Mouse (Mus musculus): ENCODE measurements around the gene Gtf2ird2. TPM values are rescaled to one million over a fixed set of nuclear protein-coding genes. Genes with fewer than 3 reads are reported as not detected.

The Gtf2ird2 gene
- total and polyA plus RNA-seq, 3 experiments = 3.6 to 4.6 TPM; not detected in 1

GRCm38 (mm10) chr5:134232568-134232967, 48.7 kb downstream of the Gtf2ird2 start:
- H3K79me2 ChIP-seq (ENCODE audit: control insufficient read depth, insufficient read depth, low read length, poor library complexity) = no peaks in the 10 kb centered on the region; the same call in 1 of the 2 replicates
- H3K27me3 ChIP-seq (ENCODE audit: control insufficient read depth in 1 of 2, insufficient read depth in 2 of 2, low read length in 2 of 2) = no peaks in the 10 kb centered on the region
- peak; percentile 56 for DNase-seq (ENCODE audit: low read depth, low spot score)
- H3K36me3 ChIP-seq (ENCODE audit: control insufficient read depth in 1 of 2, insufficient read depth in 2 of 2, low read length in 2 of 2) = peaks cover 0 to 2% of the 10 kb centered on the region in 2 experiments; a peak in 1 of 4 replicates
- no peak for TF ChIP-seq CHD2 (IDR thresholded peaks at IDR 0.05; ENCODE audit: low read length)
- no peak for TF ChIP-seq ZC3H11A (IDR thresholded peaks at IDR 0.05; ENCODE audit: low read depth, low read length)
- no peak for TF ChIP-seq UBTF (IDR thresholded peaks at IDR 0.05; ENCODE audit: borderline replicate concordance, insufficient read depth, low read depth, low read length)
- TF ChIP-seq CTCF (IDR thresholded peaks at IDR 0.05 in 2 of 3, conservative IDR thresholded peaks at IDR 0.05 in 1 of 3; ENCODE audit: control insufficient read depth in 1 of 3, insufficient read depth in 1 of 3, low read depth in 2 of 3, low read length in 3 of 3, poor library complexity in 1 of 3, severe bottlenecking in 1 of 3) = no peak
- TF ChIP-seq MYC (IDR thresholded peaks at IDR 0.05; ENCODE audit: low read depth, low read length) = no peak
- TF ChIP-seq NRF1 (IDR thresholded peaks at IDR 0.05; ENCODE audit: insufficient read depth, low read depth, low read length, poor library complexity, severe bottlenecking) = no peak
- no peak for TF ChIP-seq MYB (IDR thresholded peaks at IDR 0.05; ENCODE audit: low read depth, low read length)
- TF ChIP-seq MEF2A (IDR thresholded peaks at IDR 0.05; ENCODE audit: extremely low read depth, insufficient replicate concordance, low read depth, low read length, poor library complexity, severe bottlenecking) = no peak
- no peak for TF ChIP-seq E2F4 (IDR thresholded peaks at IDR 0.05; ENCODE audit: borderline replicate concordance, low read depth, low read length)
- TF ChIP-seq USF1 (IDR thresholded peaks at IDR 0.05; ENCODE audit: low read depth, low read length) = no peak
- no peak; the same call in 1 of the 2 replicates for TF ChIP-seq MAZ (IDR thresholded peaks at IDR 0.05; ENCODE audit: low read depth, low read length)
- no peak for TF ChIP-seq ELF1 (IDR thresholded peaks at IDR 0.05; ENCODE audit: low read depth, low read length)
- no peak for TF ChIP-seq GATA1 (IDR thresholded peaks at IDR 0.05; ENCODE audit: low read depth, low read length)
- TF ChIP-seq ZMIZ1 (IDR thresholded peaks at IDR 0.05; ENCODE audit: low read depth, low read length) = no peak
- no peak for TF ChIP-seq ZNF384 (IDR thresholded peaks at IDR 0.05; ENCODE audit: low read depth, low read length)
- H3K9ac ChIP-seq (ENCODE audit: control insufficient read depth, low read depth, low read length, poor library complexity, severe bottlenecking) = peak overlapping the region; percentile 60
- peak overlapping the region; percentile 51 for H3K27ac ChIP-seq (ENCODE audit: control insufficient read depth, low read depth, low read length)
- peaks cover 2 to 19% of the 10 kb centered on the region in 2 experiments; a peak in 2 of 4 replicates for H3K4me1 ChIP-seq (ENCODE audit: control insufficient read depth in 1 of 2, insufficient read depth in 2 of 2, low read length in 2 of 2)
- no peaks in the 10 kb centered on the region for H3K9me3 ChIP-seq (replicated peaks; ENCODE audit: insufficient read depth, low read length)
- peak overlapping the region; percentile 36 to 51; a peak in 3 of 4 replicates for H3K4me3 ChIP-seq (ENCODE audit: control insufficient read depth in 1 of 2, insufficient read depth in 1 of 2, low read depth in 2 of 2, low read length in 2 of 2)

GRCm38 (mm10) chr5:134233244-134233651, 49.4 kb downstream of the Gtf2ird2 start:
- H3K9me3 ChIP-seq (replicated peaks; ENCODE audit: insufficient read depth, low read length) = no peaks in the 10 kb centered on the region
- H3K4me3 ChIP-seq (ENCODE audit: control insufficient read depth in 1 of 2, insufficient read depth in 1 of 2, low read depth in 2 of 2, low read length in 2 of 2) = 0 out of 4 replicates have a peak overlapping the region, but pooled peaks of 1 of the 2 experiments have one; percentile 36
- no peaks in the 10 kb centered on the region for H3K27me3 ChIP-seq (ENCODE audit: control insufficient read depth in 1 of 2, insufficient read depth in 2 of 2, low read length in 2 of 2)
- no peak overlapping the region for H3K27ac ChIP-seq (ENCODE audit: control insufficient read depth, low read depth, low read length)
- H3K4me1 ChIP-seq (ENCODE audit: control insufficient read depth in 1 of 2, insufficient read depth in 2 of 2, low read length in 2 of 2) = peaks cover 2 to 16% of the 10 kb centered on the region in 2 experiments; a peak in 2 of 4 replicates
- peaks cover 0 to 2% of the 10 kb centered on the region in 2 experiments; a peak in 2 of 4 replicates for H3K36me3 ChIP-seq (ENCODE audit: control insufficient read depth in 1 of 2, insufficient read depth in 2 of 2, low read length in 2 of 2)
- no peaks in the 10 kb centered on the region; the same call in 1 of the 2 replicates for H3K79me2 ChIP-seq (ENCODE audit: control insufficient read depth, insufficient read depth, low read length, poor library complexity)
- H3K9ac ChIP-seq (ENCODE audit: control insufficient read depth, low read depth, low read length, poor library complexity, severe bottlenecking) = no peak overlapping the region
- peak; percentile 74 for DNase-seq (ENCODE audit: low read depth, low spot score)
- TF ChIP-seq MEF2A (IDR thresholded peaks at IDR 0.05; ENCODE audit: extremely low read depth, insufficient replicate concordance, low read depth, low read length, poor library complexity, severe bottlenecking) (no peak), MAX (IDR thresholded peaks at IDR 0.05; ENCODE audit: low read length) (no peak), ZNF384 (IDR thresholded peaks at IDR 0.05; ENCODE audit: low read depth, low read length) (peak; percentile 82), SIN3A (IDR thresholded peaks at IDR 0.05; ENCODE audit: low read length) (0 out of 2 replicates have a peak, but pooled peaks have one; percentile 31), SMC3 (IDR thresholded peaks at IDR 0.05; ENCODE audit: low read depth, low read length) (no peak), MYC (IDR thresholded peaks at IDR 0.05; ENCODE audit: low read depth, low read length) (0 out of 2 replicates have a peak, but pooled peaks have one; percentile 66), JUND (IDR thresholded peaks at IDR 0.05; ENCODE audit: low read depth, low read length) (no peak), TBP (IDR thresholded peaks at IDR 0.05; ENCODE audit: low read depth, low read length) (0 out of 2 replicates have a peak, but pooled peaks have one; percentile 41), CHD1 (IDR thresholded peaks at IDR 0.05; ENCODE audit: low read depth, low read length) (no peak), HCFC1 (IDR thresholded peaks at IDR 0.05; ENCODE audit: low read depth, low read length) (no peak), POLR2AphosphoS2 (IDR thresholded peaks at IDR 0.05; ENCODE audit: low read length) (no peak), RCOR1 (IDR thresholded peaks at IDR 0.05; ENCODE audit: low read depth, low read length) (no peak), KAT2A (conservative IDR thresholded peaks at IDR 0.05; ENCODE audit: low read depth, low read length) (no peak), MAZ (IDR thresholded peaks at IDR 0.05; ENCODE audit: low read depth, low read length) (no peak), MXI1 (IDR thresholded peaks at IDR 0.05; ENCODE audit: low read depth, low read length) (peak; percentile 54), MYB (IDR thresholded peaks at IDR 0.05; ENCODE audit: low read depth, low read length) (no peak)

Measured in MEL (cell line).